Mouse (Mus musculus) ES-E14 (cell line): ENCODE data around the gene Tmem158. TPM values are rescaled to one million over a fixed set of nuclear protein-coding genes. Genes with fewer than 3 reads are reported as not detected.
A peak's percentile ranks its signal among the peaks of the same experiment; 100 is the strongest.

Source experiments
- DNase-seq: peaks from one replicate; pipeline ENCODE4 v3.0.0-alpha.2; 2013; ENCODE audit warnings: low read depth, low spot score
- H3K27ac ChIP-seq: 2 replicates; pipeline ENCODE4 v1.5.1; 2012; ENCODE audit warnings: low read depth, mild to moderate bottlenecking, low read length, moderate library complexity, mixed read lengths; ENCODE audit not compliant: poor library complexity, insufficient read depth, severe bottlenecking
- H3K36me3 ChIP-seq: 2 replicates; pipeline ENCODE4 v1.6.1; 2012; ENCODE audit warnings: mild to moderate bottlenecking, low read length, moderate library complexity, mixed read lengths; ENCODE audit not compliant: control insufficient read depth, poor library complexity, insufficient read depth, severe bottlenecking
- H3K4me1 ChIP-seq, 2 experiments: fragments of 150-350 bp in 1 of 2; sonication (generic) in 1 of 2; 2 replicates each; pipeline ENCODE4 v1.6.1; 2012; ENCODE audit warnings: low read length in 2 of 2, mild to moderate bottlenecking in 1 of 2, mixed read lengths in 1 of 2; ENCODE audit not compliant: control insufficient read depth in 2 of 2, insufficient read depth in 2 of 2, poor library complexity in 1 of 2
- H3K4me3 ChIP-seq, 2 experiments: fragments of 150-350 bp in 1 of 2; sonication (generic) in 1 of 2; 2 replicates each; pipeline ENCODE4 v1.5.1; 2012; ENCODE audit warnings: low read length in 2 of 2, low read depth in 1 of 2, mild to moderate bottlenecking in 1 of 2, mixed read lengths in 1 of 2; ENCODE audit not compliant: insufficient read depth in 1 of 2, poor library complexity in 1 of 2, severe bottlenecking in 1 of 2
- H3K9ac ChIP-seq: 2 replicates; pipeline ENCODE4 v1.6.1; 2012; ENCODE audit warnings: low read depth, mild to moderate bottlenecking, low read length, mixed read lengths; ENCODE audit not compliant: poor library complexity, insufficient read depth, severe bottlenecking
- H3K9me3 ChIP-seq: fragments of 150-350 bp; sonication (generic); 2 replicates; pipeline ENCODE4 v1.6.1; 2012; ENCODE audit warnings: low read depth, mild to moderate bottlenecking, low read length; ENCODE audit not compliant: control insufficient read depth, insufficient read depth
- CHD2 ChIP-seq: IDR thresholded peaks from 2 replicates; pipeline ENCODE4 v1.6.1; 2014; ENCODE audit warnings: mild to moderate bottlenecking, low read depth, low read length, inconsistent platforms
- HCFC1 ChIP-seq: IDR thresholded peaks from 2 replicates; pipeline ENCODE4 v1.6.1; 2012; ENCODE audit warnings: low read length, inconsistent platforms, borderline replicate concordance; ENCODE audit not compliant: insufficient read depth
- MAFK ChIP-seq: IDR thresholded peaks from 2 replicates; pipeline ENCODE4 v1.6.1; 2014; ENCODE audit warnings: mild to moderate bottlenecking, low read depth, low read length, inconsistent platforms; ENCODE audit not compliant: insufficient read depth
- ZC3H11A ChIP-seq: IDR thresholded peaks from 2 replicates; pipeline ENCODE4 v1.6.1; 2012; ENCODE audit warnings: low read depth, mild to moderate bottlenecking, inconsistent platforms, low read length, borderline replicate concordance
- ZNF384 ChIP-seq: IDR thresholded peaks from 2 replicates; pipeline ENCODE4 v1.6.1; 2012; ENCODE audit warnings: low read depth, low read length, inconsistent platforms
- in situ Hi-C, 2 experiments: fragments of 600-800 bp; cut with MboI; formaldehyde crosslinking; loops; one replicate each; pipeline ENCODE4 v1.15.1; 2025; ENCODE audit warnings: low sequenced_read_pairs in 2 of 2, inconsistent platforms in 1 of 2; ENCODE audit not compliant: unreplicated experiment in 2 of 2
- total RNA-seq: library from RNA; depleted of rRNA; stranded (reverse); fragments of 300-350 nt; gene quantifications from 2 replicates; pipeline ENCODE4 v1.2.3, GENCODE M21; 2012

Tmem158 gene
- total RNA-seq, 1 experiment: 4.8 TPM

GRCm38 (mm10) chr9:123273876-123274275 is 13.3 kb upstream of the Tmem158 start:
- Histone ChIP-seq H3K4me1 (no peaks in the 10 kb centered on the region), H3K9me3 (no peaks in the 10 kb centered on the region), H3K36me3 (no peaks in the 10 kb centered on the region), H3K4me3 (no peak overlapping the region), H3K27ac (no peak overlapping the region), H3K9ac (no peak overlapping the region)
- in situ Hi-C loops: no loop called here
- DNase-seq: no peak
- TF ChIP-seq HCFC1: no peak
- no peak for TF ChIP-seq ZNF384
- no peak for TF ChIP-seq CHD2

- no peak overlapping the region for H3K27ac ChIP-seq
- H3K4me1 ChIP-seq: no peaks in the 10 kb centered on the region
- no peaks in the 10 kb centered on the region for H3K36me3 ChIP-seq
- in situ Hi-C loops: no loop called here
- no peak overlapping the region for H3K9ac ChIP-seq
- H3K9me3 ChIP-seq: no peaks in the 10 kb centered on the region
- no peak overlapping the region for H3K4me3 ChIP-seq
- TF ChIP-seq ZNF384 (no peak), ZC3H11A (no peak), HCFC1 (no peak), MAFK (no peak), CHD2 (no peak)
- DNase-seq: no peak
Observed at GRCm38 (mm10) chr9:123271552-123271951, 11.0 kb upstream of the Tmem158 start.

GRCm38 (mm10) chr9:123269906-123270558 is 9.5 kb upstream of the Tmem158 start:
- H3K36me3 ChIP-seq: no peaks in the 10 kb centered on the region
- no peaks in the 10 kb centered on the region for H3K4me1 ChIP-seq
- no peak for DNase-seq
- H3K9me3 ChIP-seq: no peaks in the 10 kb centered on the region
- no peak overlapping the region for H3K9ac ChIP-seq
- H3K27ac ChIP-seq: no peak overlapping the region
- TF ChIP-seq CHD2: no peak
- no peak for TF ChIP-seq MAFK
- no peak overlapping the region for H3K4me3 ChIP-seq
- in situ Hi-C loops: no loop called here

- H3K4me1 ChIP-seq: no peaks in the 10 kb centered on the region
- H3K27ac ChIP-seq: no peak overlapping the region
- no peak for TF ChIP-seq HCFC1
- no peak for TF ChIP-seq MAFK
- no peak for TF ChIP-seq ZNF384
- TF ChIP-seq CHD2: no peak
- TF ChIP-seq ZC3H11A: no peak
- DNase-seq: no peak
- in situ Hi-C loops: loop anchor here (10.0 kb wide), 2 partner anchors 95 to 265 kb away; partner anchors contain the start of gene Sacm1l (in 1 of the 2)
- no peaks in the 10 kb centered on the region for H3K9me3 ChIP-seq
- H3K9ac ChIP-seq: peak overlapping the region; percentile 79
- H3K36me3 ChIP-seq: no peaks in the 10 kb centered on the region
- peak overlapping the region; percentile 75 to 94 for H3K4me3 ChIP-seq
Observed at GRCm38 (mm10) chr9:123259896-123260610, 511 bp downstream of the Tmem158 start.
